ENCODE assay signal across 21 mouse cellular contexts in the genomic region with DNA sequence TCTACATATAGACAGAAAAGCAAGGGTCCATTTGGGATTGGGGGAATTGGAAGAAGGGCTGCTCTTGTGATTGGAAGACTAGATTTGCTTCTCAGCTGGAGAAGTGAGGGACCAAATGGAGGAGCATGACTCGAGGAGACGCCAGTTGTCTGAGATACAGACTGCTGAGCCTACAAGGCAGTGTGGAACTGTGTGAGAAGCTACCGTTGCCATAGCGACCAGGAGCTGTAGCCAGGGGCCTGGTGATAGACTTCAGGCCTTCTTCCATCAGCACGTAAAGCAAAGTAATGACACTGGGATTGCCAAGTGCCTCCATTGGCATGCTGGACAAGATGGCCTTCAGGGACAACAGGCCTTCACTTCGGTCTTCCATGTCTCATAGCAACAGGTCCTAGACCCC.
A peak's percentile ranks its signal among the peaks of the same experiment; 100 is the strongest.
DNase-seq lines count a peak whose midpoint lies in the region; ATAC-seq and TF ChIP-seq lines count a peak whose summit lies in the region.
"Had no signal": no experiment of that assay in that cellular context is flagged by ENCODE, and none has a peak within 500 bp of the region (broad histone marks: within the 10 kb centered on the region; RNA-seq: fewer than 3 reads in every experiment).

No protein-coding gene starts in this region.

- DNase-seq in forebrain, postnatal 0 days = peak; percentile 50
- DNase-seq in midbrain, embryonic 14.5 days = peak; percentile 59
- no peak for DNase-seq in midbrain, embryonic 11.5 days (ENCODE audit: low spot score, missing footprints)
- DNase-seq in R1 (ENCODE audit: low read depth, low spot score) = peak; percentile 59
- DNase-seq in brain, adult 2 months (ENCODE audit: low read depth, low spot score) = peak; percentile 65
- DNase-seq in left cerebral cortex, postnatal 25 days (ENCODE audit: low spot score in 2 of 2) = no peak
- DNase-seq: adrenal gland, postnatal 14 days; cerebellum, adult 18-20 months; cerebellum, adult 9-11 months; embryo, embryonic 11 days; gastrocnemius, postnatal 14 days; heart, adult 2 months; kidney, adult 8-10 months had no signal

- no peak overlapping the region for H3K27ac ChIP-seq in forebrain, postnatal 0 days (ENCODE audit: low read depth, low read length)
- H3K27ac ChIP-seq in forebrain, embryonic 12.5 days = no peak overlapping the region
- H3K27ac ChIP-seq in midbrain, embryonic 14.5 days (replicated peaks; ENCODE audit: low read depth, low read length) = no peak overlapping the region
- H3K27ac ChIP-seq in midbrain, embryonic 11.5 days (ENCODE audit: low read depth, low read length) = no peak overlapping the region
- H3K27ac ChIP-seq: embryonic facial prominence, embryonic 12.5 days; forebrain, embryonic 13.5 days; heart, adult 2 months had no signal

- no peak for TF ChIP-seq CTCF in forebrain, postnatal 0 days (IDR thresholded peaks at IDR 0.05; ENCODE audit: low read depth)

- no peak overlapping the region for H3K9ac ChIP-seq in forebrain, postnatal 0 days
- H3K9ac ChIP-seq in forebrain, embryonic 12.5 days = no peak overlapping the region
- no peak overlapping the region for H3K9ac ChIP-seq in midbrain, embryonic 14.5 days (replicated peaks; ENCODE audit: low read length)
- H3K9ac ChIP-seq in midbrain, embryonic 11.5 days (ENCODE audit: low read length) = no peak overlapping the region
- H3K9ac ChIP-seq: embryonic facial prominence, embryonic 12.5 days; forebrain, embryonic 13.5 days; heart, embryonic 12.5 days had no signal

- 80% methylated on average over 6 of the region's 6 CpGs for WGBS in forebrain, postnatal 0 days
- WGBS in forebrain, embryonic 12.5 days = 88% methylated on average over 6 of the region's 6 CpGs
- 79% methylated on average over 6 of the region's 6 CpGs for WGBS in midbrain, embryonic 14.5 days
- WGBS in midbrain, embryonic 11.5 days = 80% methylated on average over 6 of the region's 6 CpGs

- H3K9me3 ChIP-seq in forebrain, postnatal 0 days (ENCODE audit: low read length) = no peaks in the 10 kb centered on the region
- no peaks in the 10 kb centered on the region for H3K9me3 ChIP-seq in forebrain, embryonic 12.5 days
- H3K9me3 ChIP-seq in midbrain, embryonic 14.5 days (ENCODE audit: control insufficient read depth, low read length) = no peaks in the 10 kb centered on the region
- H3K9me3 ChIP-seq in midbrain, embryonic 11.5 days (ENCODE audit: control insufficient read depth, low read length) = no peaks in the 10 kb centered on the region
- H3K9me3 ChIP-seq: embryonic facial prominence, embryonic 12.5 days; forebrain, embryonic 13.5 days; G1E; heart, embryonic 12.5 days had no signal

- peak; percentile 74 for ATAC-seq in forebrain, postnatal 0 days
- ATAC-seq in forebrain, embryonic 12.5 days (ENCODE audit: low FRiP score) = no peak
- ATAC-seq in midbrain, embryonic 14.5 days (ENCODE audit: low FRiP score, low TSS enrichment) = no peak
- no peak for ATAC-seq in midbrain, embryonic 11.5 days (ENCODE audit: low FRiP score)
- ATAC-seq: activated CD4-positive, CD25-positive, alpha-beta regulatory T cell, adult 4 months; forebrain, embryonic 13.5 days; inflammation-experienced regulatory T-cells, adult 6 months; intestine, postnatal 0 days had no signal

- no peaks in the 10 kb centered on the region for H3K27me3 ChIP-seq in forebrain, postnatal 0 days (ENCODE audit: insufficient read depth, low read length)
- no peaks in the 10 kb centered on the region for H3K27me3 ChIP-seq in forebrain, embryonic 12.5 days
- no peaks in the 10 kb centered on the region for H3K27me3 ChIP-seq in midbrain, embryonic 14.5 days (ENCODE audit: control insufficient read depth, insufficient read depth, low read length)
- H3K27me3 ChIP-seq in midbrain, embryonic 11.5 days (ENCODE audit: control insufficient read depth, insufficient read depth, low read length) = no peaks in the 10 kb centered on the region
- H3K27me3 ChIP-seq: embryonic facial prominence, embryonic 12.5 days; forebrain, embryonic 13.5 days; heart, embryonic 12.5 days had no signal

- H3K4me2 ChIP-seq in forebrain, postnatal 0 days (ENCODE audit: low read depth) = no peak overlapping the region
- no peak overlapping the region for H3K4me2 ChIP-seq in forebrain, embryonic 12.5 days
- no peak overlapping the region for H3K4me2 ChIP-seq in midbrain, embryonic 14.5 days (ENCODE audit: low read length)
- H3K4me2 ChIP-seq in midbrain, embryonic 11.5 days = no peak overlapping the region
- H3K4me2 ChIP-seq: embryonic facial prominence, embryonic 12.5 days; forebrain, embryonic 13.5 days; heart, embryonic 12.5 days had no signal

- H3K4me1 ChIP-seq in forebrain, postnatal 0 days (ENCODE audit: insufficient read depth) = no peaks in the 10 kb centered on the region
- H3K4me1 ChIP-seq in forebrain, embryonic 12.5 days = peaks cover 8% of the 10 kb centered on the region
- no peaks in the 10 kb centered on the region for H3K4me1 ChIP-seq in midbrain, embryonic 14.5 days (ENCODE audit: control insufficient read depth, insufficient read depth, low read length)
- H3K4me1 ChIP-seq in midbrain, embryonic 11.5 days (ENCODE audit: control insufficient read depth, insufficient read depth, low read length) = peaks cover 3% of the 10 kb centered on the region; the same call in 1 of the 2 replicates
- H3K4me1 ChIP-seq: embryonic facial prominence, embryonic 12.5 days had no signal

- no peaks in the 10 kb centered on the region for H3K36me3 ChIP-seq in forebrain, postnatal 0 days (ENCODE audit: insufficient read depth)
- H3K36me3 ChIP-seq in forebrain, embryonic 12.5 days (replicated peaks) = peaks cover 22% of the 10 kb centered on the region
- peaks cover 4% of the 10 kb centered on the region; the same call in 1 of the 2 replicates for H3K36me3 ChIP-seq in midbrain, embryonic 14.5 days (ENCODE audit: control insufficient read depth, insufficient read depth, low read length)
- H3K36me3 ChIP-seq in midbrain, embryonic 11.5 days (ENCODE audit: control insufficient read depth, insufficient read depth, low read length) = no peaks in the 10 kb centered on the region

- no peak overlapping the region for H3K4me3 ChIP-seq in forebrain, postnatal 0 days (ENCODE audit: low read depth, low read length)
- no peak overlapping the region for H3K4me3 ChIP-seq in forebrain, embryonic 12.5 days (replicated peaks)
- H3K4me3 ChIP-seq in midbrain, embryonic 14.5 days (replicated peaks; ENCODE audit: low read depth, low read length) = no peak overlapping the region
- no peak overlapping the region for H3K4me3 ChIP-seq in midbrain, embryonic 11.5 days (ENCODE audit: low read depth, low read length)
- H3K4me3 ChIP-seq: embryonic facial prominence, embryonic 12.5 days; forebrain, embryonic 13.5 days; heart, adult 2 months; heart, embryonic 12.5 days had no signal

- intact Hi-C loops in left cerebral cortex, postnatal 25 days (cut with DNase I) = no loop called here

Comparison
In these comparisons a context has a peak if more than half of its experiments do, and no peak if none do; other contexts are left out.
1. DNase-seq: peak in forebrain, postnatal 0 days (single experiment), midbrain, embryonic 14.5 days (single experiment), R1 (single experiment) and brain, adult 2 months (single experiment); none in midbrain, embryonic 11.5 days (single experiment) and left cerebral cortex, postnatal 25 days (0 of 2).